Mouse (Mus musculus) neural tube, postnatal 0 days (tissue): ENCODE results near the gene Eif3c. TPM values are rescaled to one million over a fixed set of nuclear protein-coding genes. Genes with fewer than 3 reads are reported as not detected.

ENCODE experiments used
- microRNA-seq: library from miRNA; unstranded; fragments of <30 nt; microRNA quantifications from one replicate; pipeline ENCODE4, GENCODE M21; 2016
- polyA plus RNA-seq: library from polyadenylated mRNA; unstranded; fragments of >200 nt; fragmentation: Nextera tagmentation; extraction: Ambion mirVana; gene quantifications from 2 replicates; pipeline ENCODE4 v1.2.1, GENCODE M21; 2015

The Eif3c gene
- polyA plus RNA-seq = 185 and 204 TPM in 2 replicates

GRCm38 (mm10) chr7:126566094-126566765 is at the start of gene Eif3c:
Gene Eif3c, minus strand, starts transcription at chr7:126566411.

GRCm38 (mm10) chr7:126594862-126595561 is 28.8 kb upstream of the Eif3c start, which contains the start of gene Il27:
Gene Il27, minus strand, starts transcription at chr7:126594941.

GRCm38 (mm10) chr7:126585717-126586116 is 19.5 kb upstream of the Eif3c start, which contains the start of gene Cln3:
Gene Cln3, minus strand, starts transcription at chr7:126585817.

GRCm38 (mm10) chr7:126584506-126584977 is 18.3 kb upstream of the Eif3c start, which contains the start of gene Apobr:
Gene Apobr, plus strand, starts transcription at chr7:126584942.

GRCm38 (mm10) chr7:126503273-126503878 is 62.8 kb downstream of the Eif3c start, which contains the start of gene Atxn2l:
Gene Atxn2l, minus strand, starts transcription at chr7:126503437.

Small RNA genes lying within 50 kb of the gene (microRNA-seq; reads per million reads assigned to microRNA genes)
- 1.2 reads per million for gene Mir7059

Other genes with a start within 250 kb of the Eif3c start
- gene Lat, start 196.8 kb downstream of the Eif3c start, polyA plus RNA-seq = 0.55 and 0.78 TPM in 2 replicates
- 80.1 and 80.9 TPM in 2 replicates for gene Spns1, start 189.0 kb downstream of the Eif3c start, polyA plus RNA-seq
- 1.9 and 3.2 TPM in 2 replicates for gene Nfatc2ip, start 169.7 kb downstream of the Eif3c start, polyA plus RNA-seq
- gene Cd19, start 151.5 kb downstream of the Eif3c start, polyA plus RNA-seq = 0.09 TPM in 1 of 2 replicates, not detected in the other
- 21.2 and 21.6 TPM in 2 replicates for gene Rabep2, start 137.7 kb downstream of the Eif3c start, polyA plus RNA-seq
- gene Atp2a1, start 103.3 kb downstream of the Eif3c start, polyA plus RNA-seq = 1.7 and 2.0 TPM in 2 replicates
- 48.6 and 52.7 TPM in 2 replicates for gene Sh2b1, start 91.0 kb downstream of the Eif3c start, polyA plus RNA-seq
- gene Tufm, start 79.0 kb downstream of the Eif3c start, polyA plus RNA-seq = 104 and 121 TPM in 2 replicates
- gene Atxn2l, start 63.0 kb downstream of the Eif3c start, polyA plus RNA-seq = 56.8 and 62.0 TPM in 2 replicates
- gene Apobr, start 18.5 kb upstream of the Eif3c start, polyA plus RNA-seq = 0.47 and 0.98 TPM in 2 replicates
- 27.0 and 28.3 TPM in 2 replicates for gene Cln3, start 19.4 kb upstream of the Eif3c start, polyA plus RNA-seq
- not detected in 2 replicates for gene Il27, start 28.5 kb upstream of the Eif3c start, polyA plus RNA-seq
- gene Nupr1, start 64.5 kb upstream of the Eif3c start, polyA plus RNA-seq = 22.9 and 33.6 TPM in 2 replicates
- 44.2 and 55.6 TPM in 2 replicates for gene Sgf29, start 82.9 kb upstream of the Eif3c start, polyA plus RNA-seq
- 14.9 and 22.4 TPM in 2 replicates for gene Sult1a1, start 110.0 kb upstream of the Eif3c start, polyA plus RNA-seq
- 164 and 178 TPM in 2 replicates for gene Bola2, start 129.0 kb upstream of the Eif3c start, polyA plus RNA-seq
- 12.0 and 12.8 TPM in 2 replicates for gene Slx1b, start 129.4 kb upstream of the Eif3c start, polyA plus RNA-seq
- gene Coro1a, start 141.4 kb upstream of the Eif3c start, polyA plus RNA-seq = 109 and 127 TPM in 2 replicates
- 104 and 106 TPM in 2 replicates for gene Mapk3, start 193.2 kb upstream of the Eif3c start, polyA plus RNA-seq
- 1.1 and 1.2 TPM in 2 replicates for gene Gdpd3, start 199.9 kb upstream of the Eif3c start, polyA plus RNA-seq
- gene Ypel3, start 210.5 kb upstream of the Eif3c start, polyA plus RNA-seq = 255 and 259 TPM in 2 replicates
- gene Tbx6, start 215.1 kb upstream of the Eif3c start, polyA plus RNA-seq = 0.31 and 0.47 TPM in 2 replicates
- 129 and 149 TPM in 2 replicates for gene Ppp4c, start 226.1 kb upstream of the Eif3c start, polyA plus RNA-seq
- 43.9 and 56.4 TPM in 2 replicates for gene Fam57b, start 231.3 kb upstream of the Eif3c start, polyA plus RNA-seq